Mouse (Mus musculus): Measurements from ENCODE around the gene Kif17.

GRCm38 (mm10) chr4:138336876-138337275 lies 86.6 kb downstream of the Kif17 start:
- no peak for TF ChIP-seq MAFK (IDR thresholded peaks at IDR 0.05; ENCODE audit: insufficient read depth, low read depth, low read length)
- TF ChIP-seq CHD2 (IDR thresholded peaks at IDR 0.05; ENCODE audit: low read depth, low read length): no peak
- no peak for TF ChIP-seq HCFC1 (IDR thresholded peaks at IDR 0.05; ENCODE audit: borderline replicate concordance, insufficient read depth, low read length)
